Mouse (Mus musculus): ENCODE measurements around the gene Ncln. TPM values are rescaled to one million over a fixed set of nuclear protein-coding genes. Genes with fewer than 3 reads are reported as not detected.

Ncln gene
- polyA plus RNA-seq, 1 experiment from 2014 or later: 75.1 TPM

Small RNA genes within 50 kb of the gene (microRNA-seq; reads per million reads assigned to microRNA genes)
- gene Gm25595: not detected

Other genes starting within 250 kb of the Ncln start
- gene Matk, start 243.5 kb downstream of the Ncln start, polyA plus RNA-seq (2016; fragmentation: Nextera tagmentation; extraction: Ambion mirVana): 6.3 and 6.8 TPM in 2 replicates
- 142 and 155 TPM in 2 replicates for gene Mrpl54, start 229.5 kb downstream of the Ncln start, polyA plus RNA-seq (2016; fragmentation: Nextera tagmentation; extraction: Ambion mirVana)
- 36.9 and 38.1 TPM in 2 replicates for gene Apba3, start 229.4 kb downstream of the Ncln start, polyA plus RNA-seq (2016; fragmentation: Nextera tagmentation; extraction: Ambion mirVana)
- gene Tjp3, start 204.8 kb downstream of the Ncln start, polyA plus RNA-seq (2016; fragmentation: Nextera tagmentation; extraction: Ambion mirVana): 5.4 and 6.8 TPM in 2 replicates
- 97.3 and 103 TPM in 2 replicates for gene Pip5k1c, start 203.4 kb downstream of the Ncln start, polyA plus RNA-seq (2016; fragmentation: Nextera tagmentation; extraction: Ambion mirVana)
- gene Cactin, start 175.3 kb downstream of the Ncln start, polyA plus RNA-seq (2016; fragmentation: Nextera tagmentation; extraction: Ambion mirVana): 53.3 and 54.5 TPM in 2 replicates
- 2.7 and 3.1 TPM in 2 replicates for gene Tbxa2r, start 167.7 kb downstream of the Ncln start, polyA plus RNA-seq (2016; fragmentation: Nextera tagmentation; extraction: Ambion mirVana)
- not detected in 2 replicates for gene Gipc3, start 153.1 kb downstream of the Ncln start, polyA plus RNA-seq (2016; fragmentation: Nextera tagmentation; extraction: Ambion mirVana)
- 92.0 and 93.4 TPM in 2 replicates for gene Hmg20b, start 145.9 kb downstream of the Ncln start, polyA plus RNA-seq (2016; fragmentation: Nextera tagmentation; extraction: Ambion mirVana)
- 11.4 and 12.9 TPM in 2 replicates for gene Mfsd12, start 138.9 kb downstream of the Ncln start, polyA plus RNA-seq (2016; fragmentation: Nextera tagmentation; extraction: Ambion mirVana)
- 0.52 and 0.88 TPM in 2 replicates for gene 4930404N11Rik, start 130.6 kb downstream of the Ncln start, polyA plus RNA-seq (2016; fragmentation: Nextera tagmentation; extraction: Ambion mirVana)
- gene Fzr1, start 117.9 kb downstream of the Ncln start, polyA plus RNA-seq (2016; fragmentation: Nextera tagmentation; extraction: Ambion mirVana): 132 and 134 TPM in 2 replicates
- 62.7 and 67.5 TPM in 2 replicates for gene Dohh, start 112.0 kb downstream of the Ncln start, polyA plus RNA-seq (2016; fragmentation: Nextera tagmentation; extraction: Ambion mirVana)
- 5.7 and 5.9 TPM in 2 replicates for gene Gm48551, start 111.9 kb downstream of the Ncln start, polyA plus RNA-seq (2016; fragmentation: Nextera tagmentation; extraction: Ambion mirVana)
- 1.1 and 2.4 TPM in 2 replicates for gene Gm48552, start 107.4 kb downstream of the Ncln start, polyA plus RNA-seq (2016; fragmentation: Nextera tagmentation; extraction: Ambion mirVana)
- gene Smim24, start 103.3 kb downstream of the Ncln start, polyA plus RNA-seq (2016; fragmentation: Nextera tagmentation; extraction: Ambion mirVana): 1.9 and 2.7 TPM in 2 replicates
- 30.9 and 31.5 TPM in 2 replicates for gene Nfic, start 40.8 kb downstream of the Ncln start, polyA plus RNA-seq (2016; fragmentation: Nextera tagmentation; extraction: Ambion mirVana)
- gene Celf5, start 13.7 kb downstream of the Ncln start, polyA plus RNA-seq (2016; fragmentation: Nextera tagmentation; extraction: Ambion mirVana): 37.1 and 41.3 TPM in 2 replicates
- 0.52 and 0.65 TPM in 2 replicates for gene S1pr4, start 3.7 kb upstream of the Ncln start, polyA plus RNA-seq (2016; fragmentation: Nextera tagmentation; extraction: Ambion mirVana)
- gene Gna15, start 27.8 kb upstream of the Ncln start, polyA plus RNA-seq (2016; fragmentation: Nextera tagmentation; extraction: Ambion mirVana): 0.75 and 0.82 TPM in 2 replicates
- 75.2 and 76.3 TPM in 2 replicates for gene Gna11, start 48.8 kb upstream of the Ncln start, polyA plus RNA-seq (2016; fragmentation: Nextera tagmentation; extraction: Ambion mirVana)
- 476 and 504 TPM in 2 replicates for gene Aes, start 63.1 kb upstream of the Ncln start, polyA plus RNA-seq (2016; fragmentation: Nextera tagmentation; extraction: Ambion mirVana)
- gene Tle2, start 78.2 kb upstream of the Ncln start, polyA plus RNA-seq (2016; fragmentation: Nextera tagmentation; extraction: Ambion mirVana): 30.6 and 32.1 TPM in 2 replicates
- gene Tle6, start 104.7 kb upstream of the Ncln start, polyA plus RNA-seq (2016; fragmentation: Nextera tagmentation; extraction: Ambion mirVana): 8.2 and 8.3 TPM in 2 replicates
- 1.2 and 1.3 TPM in 2 replicates for gene BC025920, start 109.9 kb upstream of the Ncln start, polyA plus RNA-seq (2016; fragmentation: Nextera tagmentation; extraction: Ambion mirVana)
- gene Sirt6, start 131.4 kb upstream of the Ncln start, polyA plus RNA-seq (2016; fragmentation: Nextera tagmentation; extraction: Ambion mirVana): 52.7 and 55.5 TPM in 2 replicates
- 8.6 and 10.5 TPM in 2 replicates for gene Ankrd24, start 132.1 kb upstream of the Ncln start, polyA plus RNA-seq (2016; fragmentation: Nextera tagmentation; extraction: Ambion mirVana)
- gene Gm10778, start 152.7 kb upstream of the Ncln start, polyA plus RNA-seq (2016; fragmentation: Nextera tagmentation; extraction: Ambion mirVana): 5.2 and 5.6 TPM in 2 replicates
- 18.2 and 25.2 TPM in 2 replicates for gene Zfp433, start 208.4 kb upstream of the Ncln start, polyA plus RNA-seq (2016; fragmentation: Nextera tagmentation; extraction: Ambion mirVana)

Data from hindbrain, embryonic 12.5 days (tissue).